Mouse (Mus musculus) embryonic fibroblast, embryonic 13.5 days (primary cell): ENCODE results near the gene Sdcbp2.

Experiments used
- CTCF ChIP-seq: IDR thresholded peaks from 2 replicates; pipeline ENCODE4 v1.5.1; 2011; ENCODE audit warnings: mild to moderate bottlenecking, control low read depth, low read length, moderate library complexity, borderline replicate concordance; ENCODE audit not compliant: insufficient read depth
- POLR2A ChIP-seq: IDR thresholded peaks from 2 replicates; pipeline ENCODE4 v1.6.1; 2011; ENCODE audit warnings: low read depth, mild to moderate bottlenecking, control low read depth, low read length, moderate library complexity

GRCm38 (mm10) chr2:151628011-151628410 lies 55.6 kb downstream of the Sdcbp2 start:
- TF ChIP-seq CTCF (no peak), POLR2A (no peak)
